Comparison of ENCODE assay signal across 9 mouse cellular contexts in the genomic region with DNA sequence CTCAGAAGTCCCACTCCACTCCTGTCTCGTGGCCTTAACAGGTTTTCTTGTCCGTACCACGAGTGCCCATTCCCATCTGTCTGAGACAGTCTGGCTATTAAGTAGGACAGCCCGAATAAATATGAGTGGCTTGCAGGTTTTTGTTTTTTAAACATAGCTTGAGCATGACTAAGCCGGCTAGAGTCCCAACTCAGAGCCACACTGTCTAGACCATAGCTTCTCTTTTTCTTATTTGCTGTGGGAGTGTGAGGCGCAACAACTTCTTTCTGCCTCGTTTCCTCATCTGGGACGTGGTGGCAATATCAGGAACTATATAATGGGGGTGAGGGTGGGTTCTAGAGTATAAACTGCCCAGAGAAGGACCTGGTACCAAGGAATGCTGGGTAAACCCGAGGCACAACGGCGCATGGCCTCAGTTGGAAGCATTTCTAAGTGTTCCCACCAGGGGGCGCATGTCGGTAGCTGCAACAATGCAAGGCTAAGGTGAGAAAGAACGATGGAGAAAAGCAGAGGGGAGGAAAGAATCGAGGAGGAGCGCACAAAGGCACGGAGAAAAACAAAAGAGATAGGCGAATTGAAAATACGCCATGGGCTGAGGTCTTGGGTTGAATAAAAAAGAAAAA. TPM values are rescaled to one million over a fixed set of nuclear protein-coding genes. Genes with fewer than 3 reads are reported as not detected.
DNase-seq lines count a peak whose midpoint lies in the region; ATAC-seq lines count a peak whose summit lies in the region.
"Had no signal": no experiment of that assay in that cellular context is flagged by ENCODE, and none has a peak within 500 bp of the region (broad histone marks: within the 10 kb centered on the region; RNA-seq: fewer than 3 reads in every experiment).

No protein-coding gene starts in this region.

- no peak overlapping the region for H3K9ac ChIP-seq in hindbrain, embryonic 13.5 days
- H3K9ac ChIP-seq: lung, embryonic 15.5 days had no signal

- whole genome bisulfite sequencing in hindbrain, embryonic 13.5 days: 33% methylated on average over 19 of the region's 19 CpGs

- peak; percentile 57 for DNase-seq in Muller cell, postnatal 12 days (ENCODE audit: inconsistent ontology term)
- peak; percentile 53 for DNase-seq in cerebellum, adult 8-10 months
- DNase-seq in layer of hippocampus, postnatal 14 days (ENCODE audit: low spot score in 2 of 2): peak; percentile 76 to 84
- peak; percentile 78 to 86 for DNase-seq in right cerebral cortex, postnatal 10 days (ENCODE audit: low spot score in 2 of 2)
- peak; percentile 47 for DNase-seq in urinary bladder, postnatal 10 days (ENCODE audit: low spot score)

- H3K4me1 ChIP-seq in hindbrain, embryonic 13.5 days (replicated peaks): no peaks in the 10 kb centered on the region; the same call in 1 of the 2 replicates

- no peak overlapping the region for H3K27ac ChIP-seq in hindbrain, embryonic 13.5 days
- H3K27ac ChIP-seq: lung, embryonic 15.5 days had no signal

- H3K9me3 ChIP-seq in hindbrain, embryonic 13.5 days: no peaks in the 10 kb centered on the region
- H3K9me3 ChIP-seq: lung, embryonic 15.5 days had no signal

- no peak overlapping the region for H3K4me2 ChIP-seq in hindbrain, embryonic 13.5 days
- H3K4me2 ChIP-seq: lung, embryonic 15.5 days had no signal

- peak; percentile 82 for ATAC-seq in frontal cortex, adult (ENCODE audit: low TSS enrichment)
- ATAC-seq in hindbrain, embryonic 13.5 days (ENCODE audit: low FRiP score): peak; percentile 79
- ATAC-seq in megakaryocyte progenitor cell, adult 5-6 weeks (replicated peaks; ENCODE audit: poor library complexity): peak; percentile 94

- H3K4me3 ChIP-seq in hindbrain, embryonic 13.5 days: no peak overlapping the region
- H3K4me3 ChIP-seq: lung, embryonic 15.5 days had no signal

- no peaks in the 10 kb centered on the region for H3K36me3 ChIP-seq in hindbrain, embryonic 13.5 days
- H3K36me3 ChIP-seq: lung, embryonic 15.5 days had no signal

- no peaks in the 10 kb centered on the region for H3K27me3 ChIP-seq in hindbrain, embryonic 13.5 days
- H3K27me3 ChIP-seq: lung, embryonic 15.5 days had no signal

RNA-seq across cellular contexts. Expression of a gene that starts 5.1 kb away (rescaled TPM):
- polyA plus RNA-seq in hindbrain, embryonic 13.5 days (2015; fragmentation: Nextera tagmentation; extraction: Ambion mirVana): not detected in 2 replicates
- total RNA-seq in layer of hippocampus, postnatal 14 days (2021): not detected
- not detected in 2 replicates for total RNA-seq in megakaryocyte progenitor cell, adult 5-6 weeks (2015)
- not detected in 2 replicates for total RNA-seq in megakaryocyte progenitor cell, adult 5-6 weeks (2017)
- polyA plus RNA-seq: lung, embryonic 15.5 days had no signal

RNA-seq across cellular contexts. Expression of a gene that starts 53.1 kb away (rescaled TPM):
- 15.6 and 16.6 TPM in 2 replicates for polyA plus RNA-seq in hindbrain, embryonic 13.5 days (2015; fragmentation: Nextera tagmentation; extraction: Ambion mirVana)
- 10 to 100 TPM; 10.4 to 13.7 TPM for total RNA-seq in layer of hippocampus, postnatal 14 days (2021)
- total RNA-seq in megakaryocyte progenitor cell, adult 5-6 weeks (2015): 0.12 and 0.27 TPM in 2 replicates
- 0.21 and 0.54 TPM in 2 replicates for total RNA-seq in megakaryocyte progenitor cell, adult 5-6 weeks (2017)

Comparison
In these comparisons a context has a peak if more than half of its experiments do, and no peak if none do; other contexts are left out.
1. RNA of a gene that starts 53.1 kb away (total RNA-seq): 10.4 to 13.7 TPM in layer of hippocampus, postnatal 14 days; 0.12 to 0.54 TPM in megakaryocyte progenitor cell, adult 5-6 weeks; every median in the first group is over 4 times any median in the second.
2. Peak in every context shown above with its lines, with median percentiles within 50 percentile points of each other: DNase-seq and ATAC-seq.